Mouse (Mus musculus) heart, postnatal 14 days (tissue): ENCODE measurements around the gene Tmem86a. TPM values are rescaled to one million over a fixed set of nuclear protein-coding genes. Genes with fewer than 3 reads are reported as not detected.

Experiments
- DNase-seq, 2 experiments: peaks; one replicate each; pipeline ENCODE4 v3.0.0; 2021 to 2022
- intact Hi-C: fragments of 180-260 bp; cut with DNase I; formaldehyde crosslinking; loops from one replicate; pipeline ENCODE4 v1.15.1; 2025
- microRNA-seq, 2 experiments: library from miRNA; unstranded; fragments of <30 nt; microRNA quantifications; one replicate each; pipeline ENCODE4 v1.2.0; 2021 to 2022
- total RNA-seq, 2 experiments: library from RNA; stranded (reverse); gene quantifications; 2 replicates each; pipeline ENCODE4 v1.2.3; 2021

Tmem86a gene
- total RNA-seq, 2 experiments from 2014 or later, result 26.4 to 31.0 TPM

GRCm38 (mm10) chr7:47067879-47068278, 17.5 kb downstream of the Tmem86a start:
- no peak for DNase-seq
- intact Hi-C loops, result no loop called here

DNA sequence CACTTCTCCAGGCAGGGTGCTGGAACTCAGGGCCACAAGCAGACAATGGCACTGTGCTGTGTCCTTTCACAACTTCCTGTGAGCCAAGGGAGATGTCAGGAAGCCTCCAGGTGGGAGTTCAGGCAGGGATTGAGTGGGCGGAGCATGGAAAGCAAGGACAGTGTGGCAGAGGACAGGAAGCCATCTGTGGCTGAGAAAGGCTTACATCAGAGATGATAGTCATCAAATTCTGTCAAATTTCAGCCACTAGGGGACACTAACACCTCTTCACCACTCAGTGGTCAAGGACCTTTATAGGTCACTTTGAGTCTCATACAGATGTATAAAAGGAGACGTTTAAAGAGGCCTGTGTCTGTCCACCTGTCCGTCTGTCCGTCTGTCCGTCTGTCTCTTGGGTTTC, 22.1 kb downstream of the Tmem86a start:
- intact Hi-C loops, result no loop called here
- no peak for DNase-seq

DNA sequence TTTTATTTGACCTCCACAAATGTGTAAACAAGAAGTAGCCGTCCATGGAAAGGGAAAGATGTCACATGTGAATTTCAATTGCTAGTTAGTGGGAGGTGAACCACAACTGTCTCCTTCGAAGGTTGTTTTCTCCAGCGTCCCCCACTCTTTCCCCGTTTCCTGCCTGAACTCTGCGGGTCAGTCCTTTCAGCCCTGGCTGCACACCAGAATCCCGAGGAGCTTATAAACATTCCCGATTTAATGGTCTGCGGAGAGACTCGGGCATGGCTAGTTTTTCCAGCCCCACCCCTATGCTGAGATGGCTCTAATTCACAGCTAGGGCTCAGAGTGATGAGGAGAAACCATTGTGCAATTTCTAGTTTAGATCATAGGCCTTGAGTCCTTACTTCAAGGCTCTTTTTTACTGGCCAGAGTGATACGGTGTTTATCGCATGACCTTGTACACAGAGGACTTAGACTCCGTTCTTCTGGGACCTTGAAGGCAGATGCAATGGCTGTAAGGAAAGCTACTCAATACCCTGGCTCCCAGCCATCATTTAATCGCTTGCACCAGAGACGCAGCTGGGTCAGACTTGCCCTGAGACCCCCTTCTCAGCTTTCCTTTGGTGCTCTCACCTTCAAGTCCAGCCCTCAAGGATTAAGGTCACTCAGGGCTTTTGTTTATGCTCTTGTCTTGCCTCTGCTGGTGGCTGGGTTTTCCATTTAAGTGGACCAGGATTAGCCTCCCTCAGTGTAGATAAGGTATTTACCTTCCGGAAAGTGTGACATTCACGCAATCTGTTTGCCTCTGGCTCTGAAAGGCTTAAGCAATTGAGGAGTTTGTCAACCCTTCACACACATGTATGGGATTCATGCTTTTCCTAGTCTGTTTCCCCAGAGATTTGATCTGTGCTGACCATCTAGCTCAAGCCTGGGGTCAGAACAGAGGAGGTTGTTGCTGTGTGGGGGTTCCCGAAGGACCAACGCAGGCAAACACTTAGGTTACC, 23.4 kb downstream of the Tmem86a start:
- intact Hi-C loops, result no loop called here

DNA sequence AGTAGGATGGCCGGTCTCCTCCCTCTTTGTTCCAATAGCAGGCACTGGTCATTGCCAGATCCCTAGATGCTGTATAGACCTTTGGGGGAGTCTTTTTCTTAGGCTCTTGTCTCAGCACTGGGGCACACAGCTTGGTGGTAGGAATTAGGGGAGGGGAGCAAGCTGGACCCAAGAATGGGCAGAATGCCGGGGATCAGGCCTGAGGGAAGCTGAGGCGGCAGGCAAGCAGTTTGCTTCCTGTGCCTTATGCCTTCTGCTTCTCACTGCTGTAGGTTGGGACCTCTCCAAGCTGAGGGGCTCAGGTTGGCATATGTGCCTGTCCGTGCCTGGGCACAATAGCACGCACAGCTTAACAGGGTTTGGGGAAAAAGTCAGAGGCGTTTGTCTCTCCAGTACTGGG, 25.8 kb downstream of the Tmem86a start:
- intact Hi-C loops, result loop anchor here (5.0 kb wide), 1 partner anchor 34 kb away; no protein-coding TSS in a partner anchor
- no peak for DNase-seq

More for the DNA sequence above, 23.4 kb downstream of the Tmem86a start:
- DNase-seq, result no peak

GRCm38 (mm10) chr7:47076729-47077128, 26.3 kb downstream of the Tmem86a start:
- DNase-seq, result no peak
- intact Hi-C loops, result loop anchor here (5.0 kb wide), 1 partner anchor 34 kb away; no protein-coding TSS in a partner anchor

- intact Hi-C loops, result loop anchor here (5.0 kb wide), 1 partner anchor 35 kb away; no protein-coding TSS in a partner anchor
- peak; percentile 57 to 66 for DNase-seq
Observed at GRCm38 (mm10) chr7:47077451-47077850, 27.1 kb downstream of the Tmem86a start.

GRCm38 (mm10) chr7:47080868-47081267, 30.5 kb downstream of the Tmem86a start:
- intact Hi-C loops, result loop anchor here (1.0 to 2.0 kb wide), 3 partner anchors 58 to 118 kb away; no protein-coding TSS in a partner anchor
- DNase-seq, result peak in 1 of 2 experiments; percentile 27

- DNase-seq, result peak; percentile 79 to 88
- intact Hi-C loops, result loop anchor here (1.0 to 2.0 kb wide), 3 partner anchors 58 to 118 kb away; no protein-coding TSS in a partner anchor
Observed at GRCm38 (mm10) chr7:47081277-47081676, 30.9 kb downstream of the Tmem86a start.

DNA sequence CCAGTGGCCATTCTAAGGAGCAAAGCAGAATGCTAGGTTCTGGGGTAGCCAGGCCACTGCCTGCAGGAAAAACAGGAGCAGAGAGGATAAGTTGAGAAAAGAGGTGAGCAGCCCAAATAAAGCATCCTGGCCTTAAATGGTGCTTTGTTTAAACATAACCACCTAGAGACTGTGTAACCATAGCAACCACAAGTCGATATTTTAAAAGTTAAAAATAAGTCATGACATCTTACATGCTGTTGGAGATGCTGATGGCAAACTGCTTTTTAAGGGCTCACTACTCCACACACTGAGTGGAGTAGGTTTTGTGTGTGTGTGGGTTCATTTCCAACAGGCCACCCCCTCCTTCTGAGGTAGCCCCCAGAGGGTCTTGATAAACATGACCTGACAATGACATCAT, 34.7 kb downstream of the Tmem86a start:
- intact Hi-C loops, result no loop called here

DNA sequence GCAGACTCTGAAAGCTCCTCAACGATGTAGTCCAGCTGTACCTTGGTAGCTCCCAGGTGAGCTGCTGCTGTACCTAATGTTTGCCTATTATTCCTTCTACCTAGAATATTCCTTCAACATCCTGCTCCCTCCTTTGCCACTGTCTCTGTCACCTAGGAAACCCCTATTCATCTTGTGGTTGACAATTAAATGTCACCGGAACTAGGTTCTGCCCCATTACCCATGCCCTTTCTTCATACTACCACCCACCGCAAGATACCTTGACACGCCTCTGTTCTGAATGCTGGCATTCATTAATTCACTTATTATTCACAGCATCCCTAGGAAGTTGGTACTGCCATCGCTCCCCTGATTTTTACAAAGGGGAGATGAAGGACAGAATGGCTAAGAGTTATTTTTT, 43.5 kb downstream of the Tmem86a start:
- intact Hi-C loops, result no loop called here
- DNase-seq, result no peak

More for the DNA sequence above, 34.7 kb downstream of the Tmem86a start:
- DNase-seq, result no peak

GRCm38 (mm10) chr7:47094969-47095368, 44.6 kb downstream of the Tmem86a start:
- intact Hi-C loops, result no loop called here
- no peak for DNase-seq

DNA sequence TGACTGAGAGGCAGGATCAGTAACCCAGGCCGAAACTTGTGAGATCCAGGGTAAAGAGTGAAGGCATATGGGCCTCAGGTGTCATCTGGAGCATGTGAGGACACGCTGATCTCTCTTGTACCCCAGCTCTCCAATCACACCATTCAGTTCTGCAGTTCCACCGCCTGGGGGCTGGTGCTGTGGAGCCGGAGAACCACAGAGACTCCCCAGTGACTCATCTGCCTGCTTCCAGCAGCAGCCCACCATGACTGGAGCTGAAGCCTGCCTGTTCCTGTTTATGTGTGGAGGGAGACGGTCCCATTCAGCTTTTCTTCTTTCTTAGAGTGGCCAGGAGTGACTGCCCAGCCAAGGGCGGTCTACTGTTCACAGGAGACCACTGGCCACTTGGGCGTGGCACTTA, 47.6 kb downstream of the Tmem86a start:
- no peak for DNase-seq
- intact Hi-C loops, result no loop called here

GRCm38 (mm10) chr7:47099306-47099705, 48.9 kb downstream of the Tmem86a start:
- intact Hi-C loops, result no loop called here

DNA sequence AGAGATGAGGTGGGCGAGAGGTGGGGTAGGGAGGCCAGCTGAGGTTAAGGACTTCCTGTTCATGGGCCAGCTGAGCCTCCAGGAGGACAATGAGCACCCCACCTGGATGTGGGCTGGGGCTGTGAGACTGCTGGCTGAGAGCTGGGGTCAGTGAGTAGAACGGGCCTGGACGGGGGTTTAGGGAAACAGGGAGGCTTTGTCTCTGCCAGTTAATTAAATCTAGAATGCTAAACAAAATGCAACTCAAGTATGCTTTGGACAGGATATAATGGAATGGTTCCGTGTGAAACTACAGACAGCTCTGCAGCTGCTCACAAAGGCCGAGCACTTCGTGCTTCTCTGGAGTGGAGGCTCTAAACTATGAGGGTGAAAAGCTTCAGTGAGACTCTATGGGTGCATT, 50.2 kb downstream of the Tmem86a start:
- DNase-seq, result no peak
- intact Hi-C loops, result no loop called here

More at GRCm38 (mm10) chr7:47099306-47099705, 48.9 kb downstream of the Tmem86a start:
- DNase-seq, result no peak

- intact Hi-C loops, result no loop called here
- no peak for DNase-seq
Observed at GRCm38 (mm10) chr7:47102970-47103369, 52.6 kb downstream of the Tmem86a start.

DNA sequence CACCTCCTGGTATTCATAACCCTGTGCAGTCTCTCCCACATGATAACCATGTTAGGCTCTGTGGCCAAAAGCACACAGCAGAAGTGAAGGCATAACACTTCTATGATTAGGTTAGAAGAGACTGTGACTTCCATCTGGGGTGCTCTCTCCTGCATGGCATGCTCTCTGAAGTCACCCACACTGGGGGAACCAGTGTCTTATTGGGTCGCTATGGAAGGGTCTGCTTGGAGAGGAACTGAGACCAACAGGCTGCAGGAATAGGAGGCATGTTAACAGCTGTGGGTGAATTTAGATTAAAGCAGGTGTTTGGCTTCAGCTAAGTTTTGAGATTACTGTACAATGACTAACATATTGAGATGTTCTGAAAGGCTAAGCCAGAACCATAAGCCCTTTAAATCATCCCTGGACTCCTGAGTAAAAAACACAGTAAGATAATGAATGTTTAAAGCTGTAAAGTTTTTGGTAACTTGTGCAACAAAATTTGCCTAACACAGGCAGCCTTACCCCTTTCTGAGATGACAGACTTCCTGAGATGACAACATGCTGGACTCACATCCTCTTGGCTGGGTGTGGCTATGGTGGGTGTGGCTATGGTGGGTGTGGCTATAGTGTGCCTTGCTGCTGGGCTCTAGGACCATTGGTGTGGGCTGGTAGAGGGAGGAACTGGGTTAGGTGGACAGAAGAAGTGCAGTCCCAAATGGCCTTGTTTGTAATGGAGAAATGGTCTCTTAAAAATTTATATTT, 53.4 kb downstream of the Tmem86a start:
- intact Hi-C loops, result no loop called here
- peak in 1 of 2 experiments; percentile 12 for DNase-seq

Small RNA genes within 50 kb of the gene (microRNA-seq; reads per million reads assigned to microRNA genes)
- 0 to 3.1 reads per million in 2 experiments for gene Mir7056

Other genes starting within 250 kb of the Tmem86a start
- 100 to 1,000 TPM; 746 to 778 TPM for gene Ldha, start 209.1 kb upstream of the Tmem86a start, total RNA-seq
- not detected for gene Ldhc, start 189.4 kb upstream of the Tmem86a start, total RNA-seq
- 10 to 100 TPM; 59.6 to 66.3 TPM for gene Tsg101, start 130.6 kb upstream of the Tmem86a start, total RNA-seq
- gene Uevld, start 92.1 kb upstream of the Tmem86a start, total RNA-seq, result 1 to 10 TPM; 8.1 to 9.7 TPM
- gene Gm9999, start 67.0 kb upstream of the Tmem86a start, total RNA-seq, result not detected
- gene Spty2d1, start 42.2 kb upstream of the Tmem86a start, total RNA-seq, result 10 to 100 TPM; 10.2 to 11.1 TPM
- not detected for gene Ptpn5, start 83.1 kb downstream of the Tmem86a start, total RNA-seq
- not detected for gene Mrgpra6, start 154.3 kb downstream of the Tmem86a start, total RNA-seq
- gene Mrgpra9, start 202.2 kb downstream of the Tmem86a start, total RNA-seq, result not detected